Mouse (Mus musculus): Measurements from ENCODE around the gene Olfr826. TPM values are rescaled to one million over a fixed set of nuclear protein-coding genes. Genes with fewer than 3 reads are reported as not detected.
"Not testable (repeated sequence)": the region's sequence is repeated elsewhere in the genome, so short reads cannot be mapped to it uniquely, and the experiment has no call there.

Olfr826 gene
- total RNA-seq (2014; fragmentation: Nextera tagmentation) (not detected in 2 replicates), total RNA-seq (2017) (not detected in 2 replicates)

DNA sequence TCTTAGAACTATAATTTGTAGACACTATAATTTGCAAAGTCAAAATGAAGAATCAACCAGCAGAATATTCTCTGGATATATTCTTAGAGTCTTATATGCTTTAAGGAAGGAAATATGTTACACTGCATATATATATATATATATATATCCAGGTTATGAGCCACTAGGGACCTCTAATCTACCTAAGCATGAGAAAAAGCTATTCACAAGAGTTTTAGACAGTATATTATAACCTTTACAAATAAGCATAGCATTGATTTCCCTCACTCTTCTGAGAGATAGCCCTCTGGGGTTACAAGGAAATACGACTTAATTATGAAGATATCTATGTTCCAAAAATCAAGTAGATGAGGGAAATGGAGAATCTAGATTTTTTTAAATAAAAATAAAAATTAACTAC lies at the start of gene Olfr826:
TSS of gene Olfr826 (minus strand) at position 101 of the 400 bp plus-strand sequence.
- ATAC-seq (replicated peaks; ENCODE audit: poor library complexity, severe bottlenecking) = no peak

GRCm38 (mm10) chr10:130232117-130232516 lies 48.1 kb upstream of the Olfr826 start:
- ATAC-seq (replicated peaks; ENCODE audit: poor library complexity, severe bottlenecking) = no peak

DNA sequence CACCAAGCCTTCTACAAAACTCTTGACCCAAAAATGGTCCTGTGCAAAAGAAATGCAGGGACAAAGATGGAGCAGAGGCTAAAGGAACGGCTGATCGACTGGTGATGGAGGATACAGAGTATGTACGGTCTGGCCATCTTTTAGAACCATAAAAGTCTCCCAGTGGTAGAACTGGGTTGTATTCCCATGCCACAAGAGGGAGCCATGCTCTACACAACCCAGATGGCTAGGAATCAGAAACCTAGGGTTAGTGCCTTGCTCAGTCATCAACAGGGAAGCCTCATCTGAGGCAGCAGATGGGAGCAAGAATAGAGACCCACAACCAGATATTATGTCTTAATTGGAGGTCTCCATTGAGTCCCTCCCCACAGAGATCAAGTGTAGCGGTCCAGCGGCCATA lies 45.6 kb upstream of the Olfr826 start:
- ATAC-seq (replicated peaks; ENCODE audit: poor library complexity, severe bottlenecking) = peak; percentile 40; the same call in 1 of the 2 replicates

DNA sequence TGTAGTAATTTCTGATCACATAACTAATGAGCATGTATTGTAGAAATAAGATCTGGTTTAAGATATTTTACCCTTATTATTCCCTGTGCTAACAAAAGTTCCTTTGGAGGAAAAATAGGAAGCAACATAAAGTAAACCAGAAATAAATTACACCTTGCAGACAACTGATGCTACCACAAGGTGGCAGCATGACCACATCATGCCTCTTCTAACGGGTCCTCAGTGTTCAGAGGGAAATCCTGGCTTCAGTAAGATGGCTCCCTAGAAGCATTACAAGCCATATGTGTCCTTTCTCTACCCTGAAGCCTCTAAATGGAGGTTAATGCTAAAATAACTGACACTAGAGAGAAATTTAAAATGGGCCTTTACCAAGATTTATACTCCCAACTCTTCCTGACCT lies 44.3 kb upstream of the Olfr826 start:
- ATAC-seq (replicated peaks; ENCODE audit: poor library complexity, severe bottlenecking) = peak; percentile 97

DNA sequence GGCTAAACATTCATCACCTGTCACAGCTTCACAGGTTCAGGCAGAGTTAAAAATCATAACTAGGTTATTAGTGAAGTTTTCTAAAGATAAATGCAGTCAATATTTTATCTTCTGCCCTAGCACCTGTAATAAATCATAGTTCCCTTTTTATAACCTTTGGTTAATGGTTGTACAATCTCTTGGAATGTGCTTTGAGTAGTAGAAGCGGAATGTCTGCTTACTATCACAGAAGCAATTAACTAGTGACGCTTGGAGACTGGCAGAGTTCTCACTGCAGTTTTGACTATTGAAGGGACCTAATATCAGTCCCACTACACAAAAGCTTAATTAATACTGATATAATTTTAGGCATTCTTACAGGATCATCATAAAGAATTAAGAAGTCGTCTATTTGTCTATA lies 41.0 kb upstream of the Olfr826 start:
- ATAC-seq (replicated peaks; ENCODE audit: poor library complexity, severe bottlenecking) = no peak

- no peak for ATAC-seq (replicated peaks; ENCODE audit: poor library complexity, severe bottlenecking)
Observed at GRCm38 (mm10) chr10:130214303-130214702, 30.3 kb upstream of the Olfr826 start, which contains the start of gene Olfr827. Olfr827 (minus strand) TSS chr10:130214403.

- no peak for ATAC-seq (replicated peaks; ENCODE audit: poor library complexity, severe bottlenecking)
Observed at GRCm38 (mm10) chr10:130166666-130167065, 17.3 kb downstream of the Olfr826 start, which contains the start of gene Olfr825. Olfr825 (minus strand) TSS chr10:130166766.

GRCm38 (mm10) chr10:130165196-130165595 lies 18.8 kb downstream of the Olfr826 start:
- no peak for ATAC-seq (replicated peaks; ENCODE audit: poor library complexity, severe bottlenecking)

- no peak for ATAC-seq (replicated peaks; ENCODE audit: poor library complexity, severe bottlenecking)
Observed at GRCm38 (mm10) chr10:130144121-130144520, 39.9 kb downstream of the Olfr826 start.

GRCm38 (mm10) chr10:130142481-130142880 lies 41.5 kb downstream of the Olfr826 start:
- ATAC-seq (replicated peaks; ENCODE audit: poor library complexity, severe bottlenecking) = not testable (repeated sequence)

- no peak for ATAC-seq (replicated peaks; ENCODE audit: poor library complexity, severe bottlenecking)
Observed at GRCm38 (mm10) chr10:130134811-130135210, 49.2 kb downstream of the Olfr826 start.

- ATAC-seq (replicated peaks; ENCODE audit: poor library complexity, severe bottlenecking) = not testable (repeated sequence)
Observed at GRCm38 (mm10) chr10:130129900-130130299, 54.1 kb downstream of the Olfr826 start, which contains the start of gene Olfr824. Olfr824 (minus strand) TSS chr10:130130000.

Other genes starting within 250 kb of the Olfr826 start
- not detected in 2 replicates for gene Olfr818, start 235.1 kb downstream of the Olfr826 start, total RNA-seq (2014; fragmentation: Nextera tagmentation)
- not detected in 2 replicates for gene Olfr818, start 235.1 kb downstream of the Olfr826 start, total RNA-seq (2017)
- gene Olfr819, start 216.9 kb downstream of the Olfr826 start, total RNA-seq (2014; fragmentation: Nextera tagmentation) = not detected in 2 replicates
- gene Olfr819, start 216.9 kb downstream of the Olfr826 start, total RNA-seq (2017) = not detected in 2 replicates
- gene Olfr247, start 208.0 kb downstream of the Olfr826 start, total RNA-seq (2014; fragmentation: Nextera tagmentation) = not detected in 2 replicates
- gene Olfr247, start 208.0 kb downstream of the Olfr826 start, total RNA-seq (2017) = not detected in 2 replicates
- not detected in 2 replicates for gene Gm10310, start 199.1 kb downstream of the Olfr826 start, total RNA-seq (2014; fragmentation: Nextera tagmentation)
- not detected in 2 replicates for gene Gm10310, start 199.1 kb downstream of the Olfr826 start, total RNA-seq (2017)
- not detected in 2 replicates for gene Olfr820, start 171.6 kb downstream of the Olfr826 start, total RNA-seq (2014; fragmentation: Nextera tagmentation)
- not detected in 2 replicates for gene Olfr820, start 171.6 kb downstream of the Olfr826 start, total RNA-seq (2017)
- not detected in 2 replicates for gene Olfr821, start 153.8 kb downstream of the Olfr826 start, total RNA-seq (2014; fragmentation: Nextera tagmentation)
- not detected in 2 replicates for gene Olfr821, start 153.8 kb downstream of the Olfr826 start, total RNA-seq (2017)
- gene Olfr822, start 113.0 kb downstream of the Olfr826 start, total RNA-seq (2014; fragmentation: Nextera tagmentation) = not detected in 2 replicates
- gene Olfr822, start 113.0 kb downstream of the Olfr826 start, total RNA-seq (2017) = not detected in 2 replicates
- not detected in 2 replicates for gene Olfr823, start 68.8 kb downstream of the Olfr826 start, total RNA-seq (2014; fragmentation: Nextera tagmentation)
- gene Olfr823, start 68.8 kb downstream of the Olfr826 start, total RNA-seq (2017) = not detected in 2 replicates
- gene Olfr824, start 54.2 kb downstream of the Olfr826 start, total RNA-seq (2014; fragmentation: Nextera tagmentation) = not detected in 2 replicates
- not detected in 2 replicates for gene Olfr824, start 54.2 kb downstream of the Olfr826 start, total RNA-seq (2017)
- not detected in 2 replicates for gene Olfr825, start 17.4 kb downstream of the Olfr826 start, total RNA-seq (2014; fragmentation: Nextera tagmentation)
- not detected in 2 replicates for gene Olfr825, start 17.4 kb downstream of the Olfr826 start, total RNA-seq (2017)
- gene Olfr827, start 30.2 kb upstream of the Olfr826 start, total RNA-seq (2014; fragmentation: Nextera tagmentation) = not detected in 2 replicates
- gene Olfr827, start 30.2 kb upstream of the Olfr826 start, total RNA-seq (2017) = not detected in 2 replicates
- gene Neurod4, start 96.1 kb upstream of the Olfr826 start, total RNA-seq (2014; fragmentation: Nextera tagmentation) = not detected in 2 replicates
- gene Neurod4, start 96.1 kb upstream of the Olfr826 start, total RNA-seq (2017) = not detected in 2 replicates
- 31.3 and 54.6 TPM in 2 replicates for gene Tespa1, start 138.7 kb upstream of the Olfr826 start, total RNA-seq (2014; fragmentation: Nextera tagmentation)
- 32.0 and 37.3 TPM in 2 replicates for gene Tespa1, start 138.7 kb upstream of the Olfr826 start, total RNA-seq (2017)
- not detected in 2 replicates for gene Vmn2r84, start 210.1 kb upstream of the Olfr826 start, total RNA-seq (2014; fragmentation: Nextera tagmentation)
- not detected in 2 replicates for gene Vmn2r84, start 210.1 kb upstream of the Olfr826 start, total RNA-seq (2017)
- not detected in 2 replicates for gene Vmn2r85, start 245.5 kb upstream of the Olfr826 start, total RNA-seq (2014; fragmentation: Nextera tagmentation)
- gene Vmn2r85, start 245.5 kb upstream of the Olfr826 start, total RNA-seq (2017) = not detected in 2 replicates

All from granulocyte monocyte progenitor cell, adult 5-6 weeks (primary cell).